Mouse (Mus musculus): ENCODE measurements around the gene Flna.
"Not testable (repeated sequence)": the region's sequence is repeated elsewhere in the genome, so short reads cannot be mapped to it uniquely, and the experiment has no call there.

The Flna gene

DNA sequence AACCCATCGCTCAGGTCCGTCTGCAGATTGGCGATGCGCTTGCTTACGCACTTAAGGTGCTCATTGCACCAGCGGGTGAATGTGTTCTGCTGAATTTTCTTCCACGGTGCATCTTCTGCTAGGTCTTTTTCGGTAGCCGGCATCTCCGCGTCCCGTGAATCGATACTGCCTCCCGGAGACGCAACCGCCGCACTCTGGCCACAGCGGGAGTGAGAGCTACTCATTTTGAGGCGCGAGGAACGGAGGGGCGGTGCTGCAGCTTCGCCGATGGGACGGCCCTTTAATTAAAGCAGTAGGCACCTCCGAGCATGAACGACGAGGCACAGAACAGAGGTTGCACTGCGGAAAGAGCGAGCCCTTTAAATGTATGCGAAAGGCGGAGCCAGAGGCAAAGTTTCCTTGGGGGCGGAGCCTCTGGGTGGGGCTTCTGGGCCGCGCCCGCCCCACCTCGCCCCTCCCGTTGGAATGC, 3.4 kb downstream of the Flna start:
- peak; percentile 92 for DNase-seq (ENCODE audit: low read depth)

- peak; percentile 79 for DNase-seq (ENCODE audit: low read depth)
Observed at GRCm38 (mm10) chrX:74245687-74246086, 3.9 kb downstream of the Flna start.

- DNase-seq (ENCODE audit: low read depth), result no peak
Observed at GRCm38 (mm10) chrX:74245107-74245506, 4.5 kb downstream of the Flna start.

GRCm38 (mm10) chrX:74244614-74245083, 5.0 kb downstream of the Flna start:
- peak; percentile 72 for DNase-seq (ENCODE audit: low read depth)

DNA sequence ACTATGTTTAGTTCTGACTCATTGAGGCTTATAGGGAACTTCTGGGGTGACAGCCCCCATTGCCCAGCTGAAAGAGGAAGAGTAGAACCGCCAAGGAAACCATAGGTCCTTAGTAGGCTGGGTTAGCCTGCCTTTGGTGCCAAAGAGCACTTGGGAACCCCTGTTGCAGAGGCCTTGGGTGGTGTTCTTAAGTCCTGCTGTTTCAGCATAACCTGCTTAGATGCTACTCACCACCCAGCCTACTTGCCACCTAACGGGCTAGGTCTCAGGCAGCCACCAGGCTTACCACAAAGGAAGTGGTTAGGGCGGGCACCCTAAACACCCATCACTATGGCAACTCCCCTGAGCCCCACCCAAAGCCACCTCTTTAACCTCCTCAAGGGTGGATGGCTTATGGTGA, 5.8 kb downstream of the Flna start:
- peak; percentile 90 for DNase-seq (ENCODE audit: low read depth)

- DNase-seq (ENCODE audit: low read depth), result no peak
Observed at GRCm38 (mm10) chrX:74243396-74243795, 6.2 kb downstream of the Flna start.

DNA sequence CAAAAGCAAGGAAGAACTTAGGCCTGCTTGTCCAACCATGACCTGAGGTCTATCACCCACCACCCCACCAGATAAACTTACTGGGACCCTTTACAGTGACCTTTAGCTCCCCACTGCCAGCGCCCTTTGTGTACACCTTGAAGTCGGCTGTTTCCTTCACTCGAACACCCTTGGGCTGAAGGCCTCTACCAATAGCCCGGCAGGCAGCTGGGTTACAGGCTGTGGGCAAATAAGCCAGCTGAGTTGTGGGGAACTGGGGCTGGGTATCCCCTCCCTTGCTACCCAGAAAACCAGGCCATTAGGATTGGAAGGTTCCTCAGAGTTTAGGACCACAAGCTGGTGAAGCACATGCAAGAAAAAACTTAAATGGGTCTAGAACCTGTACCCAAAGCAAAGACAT, 9.3 kb downstream of the Flna start:
- DNase-seq (ENCODE audit: low read depth), result no peak

DNA sequence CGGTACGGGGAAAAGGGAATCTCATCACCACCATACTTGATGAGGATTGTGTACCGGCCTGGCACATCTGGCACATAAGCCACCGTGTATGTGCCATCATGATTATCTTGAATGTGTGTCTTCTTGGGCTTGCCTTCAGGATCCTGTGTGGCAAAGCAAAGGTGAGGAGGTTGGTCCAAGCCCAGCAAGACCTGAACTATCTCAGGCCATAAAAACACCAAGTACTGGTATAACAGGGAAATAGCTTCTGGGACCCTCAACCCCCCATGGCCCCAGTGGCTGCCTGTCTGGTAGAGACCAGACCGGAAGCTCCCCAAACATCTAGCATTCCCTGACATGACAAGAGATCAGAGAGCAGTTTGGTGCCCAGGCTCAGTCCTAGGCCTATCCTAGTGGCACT, 16.4 kb downstream of the Flna start:
- DNase-seq (ENCODE audit: low read depth), result no peak

GRCm38 (mm10) chrX:74230038-74230437, 19.6 kb downstream of the Flna start:
- DNase-seq (ENCODE audit: low read depth), result no peak

DNA sequence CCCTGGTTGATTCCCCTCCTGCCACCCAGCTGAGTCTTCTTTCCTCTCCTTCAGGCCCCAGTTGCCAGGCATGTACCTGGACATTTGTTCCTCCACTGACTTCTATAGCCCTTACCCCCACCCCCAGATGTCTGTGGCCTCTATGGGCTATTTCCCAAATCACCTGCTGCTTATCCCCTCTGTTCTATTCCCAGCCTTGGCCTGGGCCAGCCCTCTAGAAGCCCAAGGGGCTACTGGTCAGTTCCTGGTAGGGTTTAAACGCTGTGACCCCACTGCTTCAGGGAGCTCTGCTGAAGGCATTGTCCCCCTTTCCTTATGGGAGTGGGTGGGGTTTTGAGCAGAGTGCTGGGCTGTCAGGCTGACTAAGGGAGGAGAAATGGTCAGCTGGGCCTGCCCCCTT, 29.5 kb downstream of the Flna start:
- DNase-seq (ENCODE audit: low read depth), result not testable (repeated sequence)

- no peak for DNase-seq (ENCODE audit: low read depth)
Observed at GRCm38 (mm10) chrX:74219449-74219848, 30.2 kb downstream of the Flna start.

GRCm38 (mm10) chrX:74218496-74218895, 31.1 kb downstream of the Flna start:
- DNase-seq (ENCODE audit: low read depth), result no peak

DNA sequence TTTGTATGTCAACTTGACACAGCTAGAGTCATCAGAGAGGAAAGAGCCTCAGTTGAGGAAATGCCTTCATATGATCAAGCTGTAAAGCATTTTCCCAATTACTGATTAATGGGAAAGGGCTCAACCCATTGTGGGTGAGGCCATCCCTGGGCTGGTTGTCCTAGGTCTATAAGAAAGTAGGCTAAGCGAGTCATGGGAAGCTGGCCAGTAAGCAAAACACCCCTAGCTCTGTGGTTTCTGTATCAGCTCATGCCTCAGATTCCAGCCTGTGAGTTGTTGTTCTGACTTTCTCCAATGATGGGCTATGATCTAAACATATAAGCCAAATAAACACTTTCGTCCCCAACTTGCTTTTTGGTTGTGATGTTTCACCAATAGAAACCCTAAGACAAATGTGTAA, 46.1 kb downstream of the Flna start:
- DNase-seq (ENCODE audit: low read depth), result no peak

- no peak for DNase-seq (ENCODE audit: low read depth)
Observed at GRCm38 (mm10) chrX:74176959-74177358, 72.7 kb downstream of the Flna start, which contains the start of gene Tktl1. TSS of gene Tktl1 (plus strand) at chrX:74177259.

All from induced T-regulatory cell, adult 2 months (primary cell).